Mouse (Mus musculus): Measurements from ENCODE around the gene Bphl.

- TF ChIP-seq POLR2A (IDR thresholded peaks at IDR 0.05; ENCODE audit: insufficient read depth, low read length) (no peak), CTCF (IDR thresholded peaks at IDR 0.05; ENCODE audit: low read depth, low read length) (no peak)
Observed at GRCm38 (mm10) chr13:34111019-34111418, 73.6 kb downstream of the Bphl start.

Measured in ES-Bruce4 (cell line).